Mouse (Mus musculus) E14TG2a.4 (cell line): ENCODE results near the gene Rbbp4.

ENCODE experiments used
- CTCF ChIP-seq: conservative IDR thresholded peaks from 2 replicates; pipeline ENCODE4 v1.5.1; 2014; ENCODE audit warnings: low read length
- NANOG ChIP-seq: IDR thresholded peaks from 2 replicates; pipeline ENCODE4 v1.6.1; 2014; ENCODE audit warnings: borderline replicate concordance, low read length, mixed read lengths

- no peak for TF ChIP-seq CTCF
- TF ChIP-seq NANOG: no peak
Measured at GRCm38 (mm10) chr4:129346481-129347154, 11.4 kb upstream of the Rbbp4 start.
